Mouse (Mus musculus) neural tube, embryonic 10.5 days (tissue): ENCODE measurements around the gene Oaf.
A peak's percentile ranks its signal among the peaks of the same experiment; 100 is the strongest.

Experiments used
- DNase-seq: peaks from one replicate; pipeline ENCODE4 v3.0.0-alpha.2; 2017; ENCODE audit warnings: low spot score; ENCODE audit errors: extremely low spot score

Oaf gene

DNA sequence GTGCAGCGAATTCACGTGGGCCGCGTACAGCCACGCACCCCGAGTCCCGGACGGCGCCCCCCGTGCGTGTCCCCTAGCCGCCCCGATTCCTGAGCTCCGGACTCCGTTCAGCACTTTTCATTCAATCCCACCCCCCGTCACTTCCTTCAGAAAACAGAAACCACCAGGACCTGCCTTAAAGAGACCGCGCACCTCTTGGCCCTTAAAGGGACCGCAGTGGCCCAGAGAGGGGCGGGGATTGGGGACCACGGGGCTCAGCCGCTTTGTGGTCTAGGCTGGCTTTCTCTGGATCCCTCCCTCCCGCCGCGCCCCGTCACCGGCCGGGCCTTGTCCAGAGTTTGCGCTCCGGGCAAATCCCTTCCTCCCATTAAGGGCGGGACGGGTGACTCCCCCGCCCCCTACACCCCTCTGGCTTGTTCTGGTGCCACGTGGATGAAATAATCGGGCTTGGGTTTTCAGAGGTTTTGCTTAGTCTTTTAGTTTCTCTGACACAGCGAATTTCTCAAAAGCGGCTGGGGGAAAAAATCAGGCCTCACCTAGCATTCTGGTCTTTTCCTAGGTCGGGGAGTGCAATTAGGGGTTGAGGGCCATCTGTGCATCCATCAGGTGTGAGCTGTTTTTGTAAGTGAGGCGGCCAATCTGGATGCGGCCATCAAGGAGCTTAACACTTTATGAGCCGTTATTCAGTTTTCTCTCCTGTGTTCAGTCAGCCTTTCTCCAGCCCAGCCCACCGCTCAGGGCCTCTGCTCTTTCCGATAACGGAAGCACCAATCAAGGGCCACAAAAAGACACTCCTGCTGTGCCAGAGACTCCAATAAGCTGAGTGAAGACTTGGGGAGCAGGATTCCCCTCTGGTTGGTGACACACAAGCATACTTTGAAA, at the start of gene Oaf:
Oaf (minus strand) TSS at position 200 of the 882 bp plus-strand sequence.
- DNase-seq: peak; percentile 90

DNA sequence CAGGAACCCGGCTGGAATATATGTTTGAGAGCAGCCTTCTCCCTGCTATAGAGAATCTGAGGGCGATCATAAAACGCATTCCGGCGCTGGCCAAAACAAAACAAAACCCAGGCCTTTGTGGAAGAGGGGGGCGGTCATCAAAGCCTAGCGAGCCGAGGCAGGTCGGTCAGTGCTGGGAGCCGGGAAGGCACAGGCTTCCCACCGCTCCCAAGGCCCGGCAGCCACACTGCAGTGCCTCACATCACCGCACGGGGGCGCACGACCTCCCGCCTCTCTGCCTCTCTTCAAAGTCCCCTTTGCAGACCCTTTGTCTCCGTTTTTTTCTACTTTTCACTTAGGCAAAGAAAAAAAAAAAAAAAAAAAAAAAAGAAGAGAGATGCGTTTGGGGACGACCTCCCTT, 47.2 kb upstream of the Oaf start:
- peak; percentile 93 for DNase-seq

DNA sequence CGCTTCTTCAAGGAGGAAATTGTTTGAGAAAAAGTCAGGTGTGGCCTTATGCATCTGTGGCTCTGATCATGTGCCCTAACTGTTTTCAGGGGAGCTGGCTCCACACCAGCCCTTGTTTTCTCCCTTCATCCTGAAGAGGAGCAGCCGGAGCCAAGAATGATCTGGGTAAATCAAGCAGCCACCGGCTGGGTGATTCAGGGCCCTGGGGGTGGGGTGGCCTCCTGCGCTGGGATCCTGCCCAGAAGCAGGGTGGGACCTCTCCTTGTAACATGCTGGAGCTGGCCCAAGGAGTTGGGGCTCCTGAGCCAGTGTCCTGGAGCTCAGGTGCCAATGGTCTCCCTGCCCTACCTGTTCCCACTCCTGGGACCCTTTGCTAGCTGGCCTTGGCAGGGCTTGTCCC, 45.6 kb upstream of the Oaf start:
- DNase-seq: no peak

DNA sequence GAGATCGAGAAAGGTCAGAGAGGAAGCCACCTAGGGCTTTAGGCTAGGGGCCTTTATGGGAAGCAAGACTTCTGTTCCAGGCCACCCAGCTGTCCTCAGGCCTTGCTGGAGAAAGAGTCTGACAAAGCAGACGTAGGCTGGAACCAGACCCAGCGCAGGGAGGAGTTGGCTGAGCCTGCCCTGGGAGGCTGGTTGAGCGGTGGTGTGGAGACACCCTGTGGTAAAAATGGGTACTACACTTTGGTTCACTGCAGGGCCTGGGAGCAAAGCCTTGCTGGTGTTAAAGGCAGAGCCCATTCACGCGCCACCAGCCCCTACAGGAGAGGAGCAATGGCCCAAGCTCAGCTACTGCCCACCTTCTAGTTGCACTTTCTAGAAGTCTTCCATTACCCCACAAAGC, 44.6 kb upstream of the Oaf start:
- DNase-seq: peak; percentile 89

DNA sequence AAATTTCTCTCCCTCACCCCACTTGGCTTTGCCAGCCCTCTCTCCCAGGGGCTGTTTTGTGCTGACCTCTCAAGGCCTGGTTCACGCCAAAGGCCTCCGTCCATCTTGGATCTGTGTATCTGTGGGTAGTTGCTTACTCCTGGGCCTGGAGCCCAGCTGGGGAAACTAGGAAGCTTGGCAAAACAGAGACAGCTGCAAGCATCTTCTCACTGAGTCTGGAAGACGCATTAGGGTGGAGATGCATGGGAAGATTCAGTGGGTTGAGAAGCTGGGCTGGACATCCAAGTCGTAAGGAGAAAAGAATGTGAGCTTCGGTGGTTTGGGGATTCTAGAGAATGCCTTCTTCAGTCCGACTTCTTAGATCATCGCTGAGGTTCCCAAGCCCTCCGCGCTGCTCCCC, 34.0 kb upstream of the Oaf start:
- DNase-seq: no peak

DNA sequence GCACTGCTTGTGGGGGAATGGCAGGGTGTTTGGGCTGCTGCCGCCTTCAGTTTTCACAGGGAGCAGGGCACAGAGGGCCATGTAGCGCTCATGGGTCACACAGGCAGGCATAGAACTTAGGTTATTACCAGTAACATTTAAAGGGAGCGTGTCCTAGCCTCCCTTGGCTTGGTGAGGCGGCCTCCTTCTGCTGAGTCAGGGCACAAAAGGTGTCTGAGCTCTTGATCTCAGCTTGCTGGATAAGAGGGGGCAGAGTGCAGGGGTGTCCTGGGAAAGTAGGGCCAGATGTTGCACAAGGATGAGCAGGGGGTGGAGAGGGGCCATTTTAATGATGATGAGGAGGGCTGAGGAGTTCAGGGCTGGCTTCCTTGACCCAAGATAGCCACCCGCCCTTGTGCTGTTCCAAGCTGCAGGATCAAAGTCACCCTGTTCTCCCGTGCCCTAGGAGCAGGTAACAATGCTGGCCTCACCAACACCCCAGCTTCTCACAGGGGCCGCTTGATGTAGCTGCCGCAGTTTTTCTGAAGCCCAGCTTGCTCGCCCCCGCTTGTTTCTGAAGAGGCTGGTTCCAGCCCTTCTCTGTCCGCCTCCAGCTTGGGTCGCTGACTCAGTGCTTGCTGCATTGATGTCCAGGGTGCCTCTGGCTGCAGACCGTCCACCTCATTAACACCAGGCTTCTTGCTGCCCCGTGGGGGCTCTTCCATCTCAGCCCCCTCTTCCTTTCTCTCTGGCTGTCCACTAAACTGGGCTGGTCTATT, 32.2 kb upstream of the Oaf start:
- no peak for DNase-seq

DNA sequence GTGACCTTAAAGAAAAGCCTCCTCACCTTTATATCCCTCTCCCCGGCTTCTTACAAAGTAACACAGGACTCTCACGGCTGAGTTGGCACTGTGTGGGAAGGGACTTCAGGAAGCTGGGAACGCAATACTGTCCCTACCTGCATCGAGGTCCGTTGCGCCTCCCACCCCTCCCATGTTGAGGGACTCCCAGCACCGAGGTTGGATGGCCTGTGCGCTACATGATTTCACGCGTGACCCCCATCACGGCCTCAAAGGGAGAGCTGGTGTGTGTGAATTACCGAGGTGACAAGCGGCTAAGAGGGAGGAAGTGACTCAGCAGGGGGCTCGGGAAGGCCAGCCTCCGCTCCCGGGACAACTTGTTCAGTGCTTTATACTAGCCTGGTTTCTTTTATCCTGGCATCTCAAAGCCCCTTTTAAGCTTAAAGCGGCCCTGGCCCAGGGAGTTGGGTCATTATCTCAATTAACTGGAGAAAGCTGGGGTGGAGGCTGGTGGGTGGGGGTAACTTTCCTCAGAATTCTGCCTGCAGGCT, 31.1 kb upstream of the Oaf start:
- peak; percentile 53 for DNase-seq

DNA sequence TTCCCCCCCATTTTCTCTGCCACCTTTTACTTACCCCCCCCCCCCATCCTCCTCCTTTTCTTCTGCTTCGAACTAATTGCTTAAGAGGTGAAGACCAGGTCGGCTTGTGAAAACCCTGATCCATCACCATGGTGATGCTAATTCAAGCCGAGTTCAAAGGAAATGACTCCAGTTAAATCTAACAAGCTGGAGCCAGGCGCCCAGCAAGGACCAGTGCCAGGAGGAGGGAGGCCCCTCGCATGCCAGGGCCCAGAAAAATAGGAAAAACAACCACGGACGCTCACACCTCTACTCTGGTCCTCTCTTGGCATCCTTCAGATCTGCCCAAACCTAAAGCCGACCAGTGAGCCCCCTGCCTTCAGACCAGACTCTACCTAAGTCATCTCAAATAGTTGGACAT, 29.5 kb upstream of the Oaf start:
- no peak for DNase-seq

DNA sequence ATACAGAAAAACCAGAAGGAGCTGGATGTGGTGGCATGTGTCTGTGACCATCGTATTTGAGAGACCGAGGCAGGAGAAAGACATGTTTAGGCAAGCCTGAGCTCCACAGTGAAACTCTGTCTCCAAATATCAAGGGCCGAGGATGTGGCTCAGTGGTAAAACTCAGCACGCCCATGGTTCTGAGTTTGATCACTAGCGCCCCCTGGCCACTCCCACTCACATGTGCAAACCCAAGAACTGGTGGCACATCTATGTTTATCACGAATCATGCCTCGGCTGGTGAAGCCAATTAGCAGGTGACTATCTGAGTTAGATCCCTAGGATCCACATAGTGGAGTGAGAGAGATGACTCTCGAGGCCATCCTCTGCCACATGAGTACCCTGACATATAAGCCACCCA, 27.6 kb upstream of the Oaf start:
- no peak for DNase-seq

DNA sequence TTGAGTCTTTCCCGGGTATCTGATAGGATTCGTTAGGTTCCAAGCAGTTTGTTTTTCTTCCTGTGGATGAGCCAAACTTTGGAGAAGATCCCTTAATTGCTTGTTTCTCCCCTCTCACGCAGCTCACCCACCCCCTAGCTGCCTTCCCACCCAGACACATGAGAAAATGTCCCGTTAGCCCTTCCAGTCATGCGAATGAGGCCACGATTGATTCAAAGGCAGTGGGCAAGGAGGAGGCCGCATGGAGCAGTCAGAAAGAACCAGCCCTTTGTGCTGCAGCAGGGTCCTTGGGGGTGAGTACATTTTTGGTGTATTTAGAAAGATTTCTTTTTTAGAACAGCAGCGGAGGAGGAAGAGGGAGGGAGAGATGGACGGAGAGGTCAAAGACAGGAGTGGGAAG, 25.5 kb upstream of the Oaf start:
- DNase-seq: no peak

DNA sequence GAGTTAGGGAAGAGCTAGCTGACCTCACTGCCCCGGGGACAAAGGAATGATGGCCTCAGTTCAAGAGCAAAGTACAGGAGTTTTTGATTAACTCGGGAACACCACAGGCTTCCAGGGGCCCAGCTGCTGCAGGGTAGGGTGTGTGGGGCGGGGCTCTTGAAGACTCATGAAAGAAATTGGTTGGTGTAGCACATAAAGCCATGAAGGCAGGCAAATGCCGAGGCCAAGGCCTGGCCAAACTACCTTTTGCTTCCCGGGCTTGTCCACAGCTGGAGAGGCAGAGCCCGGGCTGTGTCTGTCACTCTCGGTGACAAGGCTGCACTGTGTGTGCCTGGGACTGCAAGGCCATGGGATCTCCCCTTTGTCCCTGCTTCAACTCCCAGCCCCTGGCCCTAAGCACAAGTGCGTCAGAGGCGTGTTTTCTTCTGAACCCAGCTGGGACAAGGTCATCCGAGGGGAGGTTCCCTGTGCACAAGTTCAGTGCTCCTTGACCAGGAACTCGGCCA, 24.3 kb upstream of the Oaf start:
- peak; percentile 69 for DNase-seq

DNA sequence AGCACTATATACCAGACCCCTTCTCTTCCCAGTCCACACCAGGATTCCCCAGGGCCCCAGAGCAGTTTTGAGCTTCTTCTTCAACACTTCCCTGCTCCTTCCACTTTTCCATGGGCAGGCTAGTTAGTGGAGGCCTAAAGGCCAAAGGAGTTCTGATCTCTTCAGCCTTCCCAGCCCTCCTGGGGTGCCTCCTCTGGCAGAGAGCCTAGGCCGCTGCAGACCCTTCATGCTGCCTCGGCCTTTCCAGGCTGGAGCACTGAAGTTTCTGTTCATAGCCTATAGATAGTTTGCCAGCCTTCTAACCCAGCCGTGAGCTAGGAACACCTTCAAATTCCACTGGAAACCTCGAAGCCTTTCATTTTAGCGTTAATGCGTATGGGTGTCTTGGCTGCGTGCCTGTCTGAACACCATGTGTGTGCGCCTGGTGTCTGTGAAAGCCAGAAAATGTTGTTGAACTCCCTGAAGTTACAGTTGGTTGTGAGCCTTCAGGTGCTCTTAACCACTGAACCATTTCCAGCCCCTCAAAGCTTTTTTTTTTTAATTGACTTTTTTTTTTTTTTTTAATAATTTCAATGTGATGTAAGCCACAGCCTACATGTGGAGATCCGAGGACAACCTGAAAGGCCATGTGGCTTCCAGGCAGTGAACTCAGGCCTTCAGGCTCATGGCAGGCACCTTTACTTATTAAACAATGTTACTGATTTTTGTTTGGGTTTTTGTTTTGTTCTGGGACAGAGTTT, 23.3 kb upstream of the Oaf start:
- no peak for DNase-seq

DNA sequence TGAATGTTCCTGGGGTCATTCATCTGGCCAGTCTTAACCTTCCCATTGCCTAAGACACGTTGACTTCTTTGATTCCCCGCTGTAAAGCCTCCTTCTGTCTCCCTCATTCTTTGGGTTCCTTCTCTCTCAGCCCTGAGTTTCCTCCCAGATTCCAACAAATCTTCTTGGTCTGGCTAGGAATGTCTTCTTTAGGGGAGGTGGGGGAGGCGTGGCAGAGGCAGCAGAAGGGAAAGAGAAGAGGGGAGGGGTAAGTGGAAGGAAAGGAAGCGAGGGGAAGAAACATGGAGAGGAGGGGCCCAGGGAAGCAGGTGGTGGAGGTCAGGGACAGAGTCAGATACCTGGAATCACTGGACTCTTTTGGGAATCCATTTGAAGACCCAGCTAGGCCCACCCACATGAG, 22.7 kb upstream of the Oaf start:
- DNase-seq: no peak

DNA sequence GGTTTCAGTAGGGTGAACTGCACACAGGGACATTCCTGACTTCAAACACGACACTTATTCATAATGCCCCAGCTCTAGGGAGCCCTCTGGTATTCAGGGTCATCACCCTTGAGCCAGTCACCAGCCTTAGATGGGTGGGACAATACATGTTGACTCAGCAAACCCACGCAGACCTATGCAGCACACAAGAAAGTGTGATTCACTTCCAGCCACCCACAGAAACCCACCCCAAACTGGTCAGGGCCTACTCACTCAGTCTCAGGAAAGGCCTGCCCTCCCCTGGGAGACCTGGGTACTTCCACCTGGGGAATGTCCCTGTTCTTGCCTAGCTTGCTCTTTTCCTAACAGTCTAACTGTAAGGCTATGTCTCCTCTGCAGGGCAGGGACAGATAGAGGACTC, 22.2 kb upstream of the Oaf start:
- no peak for DNase-seq

DNA sequence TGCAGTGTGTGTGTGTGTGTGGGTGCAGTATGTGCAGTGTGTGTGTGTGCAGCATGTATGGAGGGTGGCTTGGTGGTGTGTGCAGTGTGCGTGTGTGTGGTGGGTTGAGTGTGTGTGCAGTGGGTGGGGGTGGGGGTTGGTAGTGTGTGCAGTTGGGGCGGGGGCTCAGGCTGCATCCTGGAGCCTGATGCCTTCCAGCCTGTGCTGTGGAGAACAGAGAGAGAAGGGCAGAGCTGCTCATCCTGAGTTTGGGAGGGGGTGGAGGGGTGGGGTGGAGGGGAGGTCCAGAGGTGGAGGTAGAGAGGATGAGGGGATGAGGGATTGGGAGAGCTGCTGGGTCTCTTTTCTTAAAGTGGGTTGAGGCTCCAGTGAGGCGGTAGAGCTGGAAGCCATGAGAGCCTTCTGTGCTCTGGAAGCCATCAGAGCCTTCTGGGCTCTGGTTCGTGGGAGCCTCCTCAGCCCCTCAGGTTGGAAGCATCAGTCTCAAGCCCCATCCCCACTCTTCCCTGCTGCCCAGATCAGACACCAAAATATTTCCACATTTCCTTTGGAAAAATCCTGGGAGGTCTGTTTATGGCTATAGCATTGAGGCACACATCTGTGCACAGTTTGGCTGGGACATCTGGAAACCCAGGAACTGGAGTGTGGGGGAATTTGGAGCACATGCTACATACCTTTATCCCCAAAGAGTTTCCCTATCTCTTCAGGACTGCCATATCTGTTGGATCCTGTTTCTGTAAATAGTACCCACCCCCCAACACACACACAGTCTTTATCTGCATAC, 21.6 kb upstream of the Oaf start:
- no peak for DNase-seq

DNA sequence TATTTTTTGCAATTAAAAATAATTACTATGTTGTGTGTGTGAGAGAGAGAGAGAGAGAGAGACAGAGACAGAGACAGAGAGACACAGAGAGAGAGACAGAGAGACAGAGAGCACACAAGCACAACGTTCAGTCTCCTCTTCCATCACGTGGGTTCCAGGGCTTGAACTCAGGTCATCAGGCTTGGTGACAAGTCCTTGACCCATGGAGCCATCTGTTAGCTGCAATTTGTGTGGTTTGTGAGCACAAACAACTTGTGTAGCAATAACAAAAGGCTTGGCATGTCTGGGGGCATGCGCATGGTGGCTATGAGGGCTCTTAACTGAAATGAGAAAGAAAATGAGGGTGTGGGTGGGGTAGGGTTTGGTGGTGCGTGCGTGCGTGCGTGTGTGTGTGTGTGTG, 20.9 kb upstream of the Oaf start:
- DNase-seq: no peak

DNA sequence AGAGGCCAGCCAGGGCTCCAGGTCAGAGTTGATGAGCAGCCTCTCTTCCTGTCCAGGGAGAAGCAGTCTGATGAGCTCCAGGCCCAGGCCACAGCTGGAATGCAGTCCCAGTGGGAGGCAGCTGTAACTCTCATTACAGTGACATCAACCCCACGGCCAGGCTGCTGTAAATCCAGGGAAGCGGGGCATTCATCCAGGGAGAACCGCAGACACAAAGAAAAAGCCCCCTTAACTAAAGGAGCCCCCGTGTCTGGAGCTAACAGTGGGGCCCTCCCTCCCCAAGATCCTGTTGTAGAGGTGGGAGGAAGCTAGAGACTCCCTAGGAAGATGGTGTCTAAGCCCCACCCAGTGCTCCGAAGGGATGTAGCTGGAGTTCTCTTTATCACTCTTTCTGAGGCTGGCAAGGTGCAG, 13.6 kb upstream of the Oaf start:
- DNase-seq: peak; percentile 80

DNA sequence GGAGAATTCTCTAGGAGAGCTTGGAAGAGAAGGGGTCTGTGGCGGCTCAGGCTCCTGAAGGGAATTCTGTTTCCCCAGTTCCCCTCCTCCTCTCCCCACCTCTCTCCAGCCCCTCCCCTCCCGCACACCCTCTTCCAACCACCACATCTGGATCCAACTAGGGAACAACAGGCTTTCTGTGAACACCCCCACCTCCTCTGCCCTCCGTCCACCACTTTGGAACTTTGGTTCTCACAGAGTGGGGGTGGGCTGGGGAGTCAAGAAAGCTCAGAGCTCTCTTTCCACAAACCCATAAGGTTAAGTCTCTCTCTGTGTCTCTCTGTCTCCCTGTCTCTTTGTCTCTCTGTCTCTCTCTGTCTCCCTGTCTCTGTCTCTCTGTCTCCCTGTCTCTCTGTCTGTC, 13.1 kb upstream of the Oaf start:
- DNase-seq: peak; percentile 66

DNA sequence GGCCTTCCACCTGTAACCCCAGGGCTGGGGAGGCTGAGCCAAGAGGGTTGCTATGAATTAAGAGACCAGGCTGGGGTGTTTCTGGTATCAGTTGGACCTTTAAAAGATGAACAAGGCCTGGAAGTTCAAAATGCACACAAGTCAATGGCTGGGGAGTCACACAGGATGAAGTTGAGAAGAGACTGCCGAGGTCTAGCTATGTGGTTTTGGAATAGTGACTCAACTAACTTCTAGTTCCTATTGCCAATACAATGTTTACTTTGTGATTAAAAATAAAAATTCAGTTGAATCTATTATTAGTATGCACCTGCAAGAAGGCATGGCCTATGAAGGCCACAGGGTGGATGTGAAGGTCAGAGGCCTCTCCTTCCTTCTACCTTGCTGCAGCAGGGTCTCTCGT, 12.1 kb upstream of the Oaf start:
- DNase-seq: no peak

DNA sequence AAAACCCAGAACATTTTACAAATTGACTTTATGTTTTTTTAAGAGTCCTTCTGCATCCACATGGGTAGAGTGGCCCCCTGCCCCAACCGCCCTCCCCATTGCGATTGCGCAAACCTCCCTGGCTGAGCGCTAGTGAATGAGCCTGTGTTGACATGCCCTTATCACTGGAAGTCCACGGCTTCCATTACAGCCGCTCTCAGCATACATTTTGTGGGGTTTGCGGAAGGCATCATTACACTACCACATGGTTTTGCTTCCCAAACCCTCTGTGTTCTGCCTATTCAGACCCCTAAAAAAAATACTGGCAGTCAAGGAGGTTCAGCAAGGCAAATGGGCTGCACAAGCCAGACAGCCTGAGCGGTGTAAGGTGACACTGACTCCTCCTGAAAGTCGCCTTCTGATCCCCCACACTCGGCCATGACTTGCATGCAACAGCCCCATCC, 7.0 kb upstream of the Oaf start:
- DNase-seq: no peak
